Mouse (Mus musculus): ENCODE data around the gene Rab31. TPM values are rescaled to one million over a fixed set of nuclear protein-coding genes. Genes with fewer than 3 reads are reported as not detected.

Rab31 gene
- 103 and 130 TPM in 2 replicates for polyA plus RNA-seq (2021; fragmentation: Nextera tagmentation)
- long read RNA-seq, experiment 1, transcript Rab31-201 (7 exons, 3,473 nt) = major isoform, 44 of 99 reads
- long read RNA-seq, experiment 1, partial matches to known transcripts = 4 of 99 reads
- long read RNA-seq, experiment 1, other reads (novel, unspliced or antisense) = 51 of 99 reads
- long read RNA-seq, experiment 2, transcript Rab31-201 (7 exons, 3,473 nt) = major isoform, 282 of 464 reads
- long read RNA-seq, experiment 2, partial matches to known transcripts = 10 of 464 reads
- long read RNA-seq, experiment 2, other reads (novel, unspliced or antisense) = 172 of 464 reads

DNA sequence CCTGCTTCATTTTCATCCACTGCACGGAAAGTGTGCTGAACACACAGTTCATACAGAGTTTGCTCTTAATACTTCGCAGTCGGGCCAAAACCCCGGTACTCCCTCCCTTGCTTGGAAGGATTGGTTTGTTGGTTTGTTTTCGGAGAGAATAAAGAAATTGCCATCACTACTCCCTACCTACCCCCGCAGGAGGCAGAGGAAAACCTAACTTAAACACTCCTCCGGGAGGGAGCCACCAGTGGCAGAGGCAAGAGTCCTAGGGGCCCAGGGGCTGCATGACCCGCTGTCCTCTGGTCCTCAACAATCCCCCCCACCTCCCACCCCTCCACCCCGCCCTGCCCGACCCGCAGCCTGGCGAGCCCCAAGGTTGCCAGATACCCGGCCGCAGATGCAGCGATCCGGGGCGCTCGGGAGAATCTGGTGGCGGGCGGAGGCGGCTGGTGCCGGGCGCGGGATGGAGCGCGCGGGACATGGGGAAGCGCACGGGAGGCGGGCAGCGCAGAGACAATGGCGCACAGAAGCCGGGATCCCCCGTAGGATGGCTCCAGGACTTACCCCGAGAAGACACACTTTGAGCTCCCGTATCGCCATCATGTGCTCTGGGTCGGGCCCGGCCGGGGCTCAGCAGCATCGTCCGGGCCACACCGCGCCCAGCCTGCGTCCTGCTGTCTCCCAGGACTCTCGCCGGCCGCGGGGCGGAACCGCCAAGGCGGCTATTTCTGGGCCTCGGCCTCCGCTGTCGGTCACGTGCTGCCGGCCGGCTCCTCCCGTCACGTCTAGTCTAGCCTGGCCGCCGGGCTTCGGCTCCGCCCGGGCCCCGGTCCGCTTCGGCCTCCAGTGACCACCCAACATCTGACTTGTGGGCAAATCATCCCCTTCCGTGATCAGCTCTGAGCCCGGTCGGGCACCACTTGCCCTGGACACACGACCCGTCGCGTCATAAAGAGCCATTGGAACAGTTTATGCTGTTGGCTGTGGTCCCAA, at the start of gene Rab31:
Gene Rab31, minus strand, starts transcription at position 802 of the 984 bp plus-strand sequence.

GRCm38 (mm10) chr17:65782551-65783141, 10.1 kb upstream of the Rab31 start, which contains the start of gene Ppp4r1:
Ppp4r1 (plus strand) TSS chr17:65782573.

GRCm38 (mm10) chr17:65641734-65642218, 130.8 kb downstream of the Rab31 start, which contains the start of gene Txndc2:
Txndc2 (minus strand) TSS chr17:65642168.

DNA sequence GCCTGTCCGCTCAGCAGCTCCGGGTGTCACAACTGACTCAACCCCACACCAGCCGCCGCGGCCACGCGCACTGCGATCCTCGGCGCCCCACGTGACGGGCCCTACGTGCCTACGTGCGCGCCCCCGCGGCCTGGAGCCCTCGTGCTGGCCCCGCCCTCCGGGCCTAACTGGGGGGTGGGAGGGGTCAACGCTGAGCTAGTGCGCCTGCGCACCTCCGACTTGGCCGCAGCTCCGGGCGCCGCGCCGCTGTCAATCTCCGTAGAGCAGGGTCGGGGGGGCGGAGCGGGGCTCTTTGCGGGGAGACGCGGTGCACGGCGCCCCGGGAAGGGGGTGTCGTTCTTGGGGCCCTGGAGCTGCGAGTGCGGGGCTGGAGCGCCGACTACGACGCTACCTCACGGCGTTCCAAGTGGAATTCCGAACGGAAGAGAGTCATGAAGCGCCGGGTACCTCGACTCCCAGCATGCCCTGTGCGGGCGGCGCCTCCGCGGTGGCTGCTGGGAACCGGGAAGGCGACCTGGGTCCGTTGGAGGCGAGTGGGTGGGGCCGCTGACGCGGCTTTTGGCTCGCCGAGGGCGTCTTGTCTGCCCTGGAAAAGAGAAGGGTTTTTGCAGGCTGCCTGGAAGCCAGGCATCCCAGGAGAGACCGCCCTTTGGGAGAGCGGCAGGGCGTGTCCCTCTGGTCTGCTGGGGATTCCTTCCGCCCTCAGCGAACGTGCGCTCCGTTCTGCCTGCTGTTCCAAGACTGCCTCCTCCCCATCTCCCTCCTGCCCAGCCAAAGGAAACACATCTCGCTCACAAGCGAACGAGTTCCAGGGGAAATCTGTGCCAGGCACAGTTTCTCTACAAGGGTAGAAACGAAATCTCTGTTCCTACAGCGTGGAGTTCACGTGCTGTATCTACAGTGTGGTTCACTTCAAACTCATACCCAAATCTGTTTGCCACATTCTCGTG, 158.8 kb downstream of the Rab31 start, which contains the start of gene Vapa:
Gene Vapa, minus strand, starts transcription at position 93 of the 950 bp plus-strand sequence.

Other genes starting within 250 kb of the Rab31 start
- 0.97 and 1.3 TPM in 2 replicates for gene Tmem232, start 232.0 kb downstream of the Rab31 start, polyA plus RNA-seq (2021; fragmentation: Nextera tagmentation)
- 149 and 159 TPM in 2 replicates for gene Vapa, start 159.2 kb downstream of the Rab31 start, polyA plus RNA-seq (2021; fragmentation: Nextera tagmentation)
- gene Txndc2, start 130.6 kb downstream of the Rab31 start, polyA plus RNA-seq (2021; fragmentation: Nextera tagmentation) = not detected in 2 replicates
- gene Ppp4r1, start 9.8 kb upstream of the Rab31 start, polyA plus RNA-seq (2021; fragmentation: Nextera tagmentation) = 4.2 and 5.4 TPM in 2 replicates
- gene Ralbp1, start 113.0 kb upstream of the Rab31 start, polyA plus RNA-seq (2021; fragmentation: Nextera tagmentation) = 75.8 and 81.0 TPM in 2 replicates
- 10.2 and 11.1 TPM in 2 replicates for gene Twsg1, start 178.5 kb upstream of the Rab31 start, polyA plus RNA-seq (2021; fragmentation: Nextera tagmentation)

All from layer of hippocampus, adult 6 months (tissue).